Mouse (Mus musculus) ES-E14 (cell line): Measurements from ENCODE around the gene Gm10801.
"Not testable (repeated sequence)": the region's sequence is repeated elsewhere in the genome, so short reads cannot be mapped to it uniquely, and the experiment has no call there.

Experiments used
- CHD2 ChIP-seq: IDR thresholded peaks from 2 replicates; pipeline ENCODE4 v1.6.1; 2014; ENCODE audit warnings: mild to moderate bottlenecking, low read depth, low read length, inconsistent platforms
- HCFC1 ChIP-seq: IDR thresholded peaks from 2 replicates; pipeline ENCODE4 v1.6.1; 2012; ENCODE audit warnings: low read length, inconsistent platforms, borderline replicate concordance; ENCODE audit not compliant: insufficient read depth
- ZNF384 ChIP-seq: IDR thresholded peaks from 2 replicates; pipeline ENCODE4 v1.6.1; 2012; ENCODE audit warnings: low read depth, low read length, inconsistent platforms

GRCm38 (mm10) chr2:98661937-98662336 is at the start of gene Gm10801:
- not testable (repeated sequence) for TF ChIP-seq ZNF384, HCFC1, CHD2
